Mouse (Mus musculus): ENCODE measurements around the gene Col1a2. TPM values are rescaled to one million over a fixed set of nuclear protein-coding genes. Genes with fewer than 3 reads are reported as not detected.
A peak's percentile ranks its signal among the peaks of the same experiment; 100 is the strongest.

The Col1a2 gene
- polyA plus RNA-seq, 1 experiment from 2014 or later: 24.8 TPM

GRCm38 (mm10) chr6:4496428-4496827 lies 8.2 kb upstream of the Col1a2 start:
- H3K9me3 ChIP-seq (ENCODE audit: low read length): no peaks in the 10 kb centered on the region
- no peak overlapping the region for H3K9ac ChIP-seq (replicated peaks)
- no peak overlapping the region for H3K27ac ChIP-seq (ENCODE audit: low read depth)
- no peak overlapping the region for H3K4me2 ChIP-seq (ENCODE audit: low read depth, low read length)
- 69% methylated on average over 1 of the region's 1 CpGs for WGBS (ENCODE audit: insufficient replicate concordance)
- no peaks in the 10 kb centered on the region for H3K4me1 ChIP-seq (ENCODE audit: insufficient read depth)
- H3K27me3 ChIP-seq (ENCODE audit: insufficient read depth, low read length): no peaks in the 10 kb centered on the region
- DNase-seq (no peak), ATAC-seq (no peak)
- no peak overlapping the region for H3K4me3 ChIP-seq (ENCODE audit: low read depth, low read length)
- no peaks in the 10 kb centered on the region for H3K36me3 ChIP-seq (replicated peaks; ENCODE audit: insufficient read depth, low read length)
- no peak for TF ChIP-seq EP300 (IDR thresholded peaks at IDR 0.05; ENCODE audit: low read depth)
- TF ChIP-seq CTCF (IDR thresholded peaks at IDR 0.05; ENCODE audit: low read depth): no peak

GRCm38 (mm10) chr6:4503106-4503505 lies 1.5 kb upstream of the Col1a2 start:
- Histone ChIP-seq H3K4me1 (ENCODE audit: insufficient read depth) (peaks cover 6% of the 10 kb centered on the region; the same call in 1 of the 2 replicates), H3K4me2 (ENCODE audit: low read depth, low read length) (no peak overlapping the region), H3K36me3 (replicated peaks; ENCODE audit: insufficient read depth, low read length) (no peaks in the 10 kb centered on the region), H3K27me3 (ENCODE audit: insufficient read depth, low read length) (peaks cover 11% of the 10 kb centered on the region; the same call in 1 of the 2 replicates), H3K27ac (ENCODE audit: low read depth) (no peak overlapping the region), H3K9ac (replicated peaks) (no peak overlapping the region), H3K9me3 (ENCODE audit: low read length) (no peaks in the 10 kb centered on the region), H3K4me3 (ENCODE audit: low read depth, low read length) (no peak overlapping the region)
- 4% methylated on average over 1 of the region's 1 CpGs for WGBS (ENCODE audit: insufficient replicate concordance)
- DNase-seq (no peak), ATAC-seq (no peak)
- TF ChIP-seq CTCF (IDR thresholded peaks at IDR 0.05; ENCODE audit: low read depth) (no peak), EP300 (IDR thresholded peaks at IDR 0.05; ENCODE audit: low read depth) (no peak)

- H3K9me3 ChIP-seq (ENCODE audit: low read length): no peaks in the 10 kb centered on the region
- WGBS (ENCODE audit: insufficient replicate concordance): 1% methylated on average over 31 of the region's 31 CpGs
- no peak overlapping the region for H3K27ac ChIP-seq (ENCODE audit: low read depth)
- H3K4me2 ChIP-seq (ENCODE audit: low read depth, low read length): peak overlapping the region; percentile 72
- H3K9ac ChIP-seq (replicated peaks): no peak overlapping the region; the same call in 1 of the 2 replicates
- H3K4me1 ChIP-seq (ENCODE audit: insufficient read depth): peaks cover 6% of the 10 kb centered on the region; the same call in 1 of the 2 replicates
- H3K27me3 ChIP-seq (ENCODE audit: insufficient read depth, low read length): peaks cover 11% of the 10 kb centered on the region; the same call in 1 of the 2 replicates
- DNase-seq (no peak), ATAC-seq (0 out of 2 replicates have a peak, but pooled peaks have one; percentile 35)
- no peaks in the 10 kb centered on the region for H3K36me3 ChIP-seq (replicated peaks; ENCODE audit: insufficient read depth, low read length)
- H3K4me3 ChIP-seq (ENCODE audit: low read depth, low read length): peak overlapping the region; percentile 36
- TF ChIP-seq EP300 (IDR thresholded peaks at IDR 0.05; ENCODE audit: low read depth) (no peak), CTCF (IDR thresholded peaks at IDR 0.05; ENCODE audit: low read depth) (no peak)
Measured at GRCm38 (mm10) chr6:4505158-4505997, 764 bp downstream of the Col1a2 start.

DNA sequence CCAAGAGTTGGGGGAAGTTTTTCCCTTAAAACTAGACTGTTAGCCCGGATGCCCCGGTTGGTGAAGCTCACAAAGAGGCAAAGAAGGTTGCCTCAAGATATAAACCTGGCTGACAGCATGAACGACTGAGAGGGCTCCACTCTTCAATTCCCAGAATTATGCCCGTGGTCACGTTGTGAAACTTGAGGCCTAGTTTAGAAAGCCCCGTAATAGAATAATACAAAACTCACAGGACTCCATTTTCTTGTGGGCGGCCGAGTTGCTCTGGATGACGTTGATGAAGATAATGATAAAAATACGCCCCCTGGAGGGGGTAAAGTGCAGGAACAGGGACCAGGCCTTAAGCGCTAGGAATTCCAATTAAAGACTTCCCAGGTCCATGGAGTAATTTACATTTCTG lies 1.5 kb downstream of the Col1a2 start:
- Histone ChIP-seq H3K4me1 (ENCODE audit: insufficient read depth) (peaks cover 6% of the 10 kb centered on the region; the same call in 1 of the 2 replicates), H3K27me3 (ENCODE audit: insufficient read depth, low read length) (peaks cover 11% of the 10 kb centered on the region; the same call in 1 of the 2 replicates), H3K9me3 (ENCODE audit: low read length) (no peaks in the 10 kb centered on the region), H3K9ac (replicated peaks) (0 out of 2 replicates have a peak overlapping the region, but pooled peaks have one; percentile 7), H3K4me2 (ENCODE audit: low read depth, low read length) (peak overlapping the region; percentile 72), H3K27ac (ENCODE audit: low read depth) (no peak overlapping the region), H3K36me3 (replicated peaks; ENCODE audit: insufficient read depth, low read length) (no peaks in the 10 kb centered on the region), H3K4me3 (ENCODE audit: low read depth, low read length) (peak overlapping the region; percentile 36)
- whole genome bisulfite sequencing (ENCODE audit: insufficient replicate concordance): 18% methylated on average over 11 of the region's 11 CpGs
- TF ChIP-seq EP300 (IDR thresholded peaks at IDR 0.05; ENCODE audit: low read depth) (no peak), CTCF (IDR thresholded peaks at IDR 0.05; ENCODE audit: low read depth) (peak; percentile 36; the same call in 1 of the 2 replicates)
- no peak for DNase-seq
- ATAC-seq: no peak

GRCm38 (mm10) chr6:4506791-4507190 lies 2.2 kb downstream of the Col1a2 start:
- DNase-seq: no peak
- Histone ChIP-seq H3K4me3 (ENCODE audit: low read depth, low read length) (no peak overlapping the region), H3K4me1 (ENCODE audit: insufficient read depth) (peaks cover 6% of the 10 kb centered on the region; the same call in 1 of the 2 replicates), H3K9ac (replicated peaks) (no peak overlapping the region), H3K4me2 (ENCODE audit: low read depth, low read length) (no peak overlapping the region), H3K27me3 (ENCODE audit: insufficient read depth, low read length) (peaks cover 11% of the 10 kb centered on the region; the same call in 1 of the 2 replicates), H3K36me3 (replicated peaks; ENCODE audit: insufficient read depth, low read length) (no peaks in the 10 kb centered on the region), H3K9me3 (ENCODE audit: low read length) (no peaks in the 10 kb centered on the region), H3K27ac (ENCODE audit: low read depth) (no peak overlapping the region)
- no peak for ATAC-seq
- TF ChIP-seq EP300 (IDR thresholded peaks at IDR 0.05; ENCODE audit: low read depth): no peak
- no peak for TF ChIP-seq CTCF (IDR thresholded peaks at IDR 0.05; ENCODE audit: low read depth)
- 61% methylated on average over 5 of the region's 5 CpGs for WGBS (ENCODE audit: insufficient replicate concordance)

GRCm38 (mm10) chr6:4507323-4507722 lies 2.7 kb downstream of the Col1a2 start:
- 70% methylated on average over 1 of the region's 1 CpGs for WGBS (ENCODE audit: insufficient replicate concordance)
- DNase-seq: no peak
- H3K27ac ChIP-seq (ENCODE audit: low read depth): no peak overlapping the region
- H3K9me3 ChIP-seq (ENCODE audit: low read length): no peaks in the 10 kb centered on the region
- ATAC-seq: no peak
- H3K4me2 ChIP-seq (ENCODE audit: low read depth, low read length): no peak overlapping the region
- H3K4me1 ChIP-seq (ENCODE audit: insufficient read depth): peaks cover 6% of the 10 kb centered on the region; the same call in 1 of the 2 replicates
- no peak overlapping the region for H3K9ac ChIP-seq (replicated peaks)
- no peaks in the 10 kb centered on the region for H3K36me3 ChIP-seq (replicated peaks; ENCODE audit: insufficient read depth, low read length)
- peaks cover 11% of the 10 kb centered on the region; the same call in 1 of the 2 replicates for H3K27me3 ChIP-seq (ENCODE audit: insufficient read depth, low read length)
- no peak overlapping the region for H3K4me3 ChIP-seq (ENCODE audit: low read depth, low read length)
- TF ChIP-seq EP300 (IDR thresholded peaks at IDR 0.05; ENCODE audit: low read depth) (no peak), CTCF (IDR thresholded peaks at IDR 0.05; ENCODE audit: low read depth) (no peak)

Data from liver, postnatal 0 days (tissue).